ENCODE assay signal across 8 mouse cellular contexts in genomic region chr13:41571368-41572350, GRCm38 (mm10). TPM values are rescaled to one million over a fixed set of nuclear protein-coding genes. Genes with fewer than 3 reads are reported as not detected.
DNase-seq lines count a peak whose midpoint lies in the region; ATAC-seq and TF ChIP-seq lines count a peak whose summit lies in the region.

No protein-coding gene starts in this region.

- ATAC-seq in embryonic facial prominence, embryonic 15.5 days (ENCODE audit: insufficient number of reproducible peaks, low FRiP score, low TSS enrichment, low read depth), result no peak

- no peak overlapping the region for H3K4me3 ChIP-seq in embryonic facial prominence, embryonic 15.5 days (replicated peaks)
- peak overlapping the region; percentile 8; the same call in 1 of the 2 replicates for H3K4me3 ChIP-seq in layer of hippocampus, adult 2 months

- H3K4me1 ChIP-seq in embryonic facial prominence, embryonic 15.5 days, result peaks cover 4% of the 10 kb centered on the region; the same call in 1 of the 2 replicates

- no peaks in the 10 kb centered on the region for H3K27me3 ChIP-seq in embryonic facial prominence, embryonic 15.5 days

- H3K36me3 ChIP-seq in embryonic facial prominence, embryonic 15.5 days, result no peaks in the 10 kb centered on the region

- no peak overlapping the region for H3K9ac ChIP-seq in embryonic facial prominence, embryonic 15.5 days

- DNase-seq in MEL-GATA-1-ER (ENCODE audit: extremely low read depth, low read depth), result peak; percentile 65
- DNase-seq in brain, embryonic 14.5 days (ENCODE audit: low read depth), result peak; percentile 96
- peak; percentile 77 to 89 for DNase-seq in heart, postnatal 14 days
- peak; percentile 91 to 96 for DNase-seq in layer of hippocampus, adult 2 months (ENCODE audit: low spot score in 2 of 2)
- DNase-seq in lung, postnatal 10 days, result peak; percentile 95
- DNase-seq in retina, adult 2 months (ENCODE audit: low read depth, low spot score), result peak; percentile 81
- peak; percentile 70 for DNase-seq in urinary bladder, postnatal 25 days (ENCODE audit: low spot score)

- intact Hi-C loops in heart, postnatal 14 days (cut with DNase I), result loop anchor here (1.0 to 5.0 kb wide), 5 partner anchors 63 to 288 kb away; no protein-coding TSS in a partner anchor

- no peaks in the 10 kb centered on the region for H3K9me3 ChIP-seq in embryonic facial prominence, embryonic 15.5 days (replicated peaks)

- 28% methylated on average over 13 of the region's 13 CpGs for WGBS in embryonic facial prominence, embryonic 15.5 days

- TF ChIP-seq POLR2A in brain, embryonic 14.5 days (IDR thresholded peaks at IDR 0.05; ENCODE audit: borderline replicate concordance, extremely low read depth, insufficient read depth, insufficient read length, poor library complexity, severe bottlenecking), result no peak

- peak; percentile 84 for TF ChIP-seq CTCF in brain, embryonic 14.5 days (IDR thresholded peaks at IDR 0.05; ENCODE audit: borderline replicate concordance, extremely low read depth, insufficient read depth, insufficient read length)
- TF ChIP-seq CTCF in layer of hippocampus, adult 2 months (conservative IDR thresholded peaks at IDR 0.05), result peak; percentile 95

- H3K27ac ChIP-seq in embryonic facial prominence, embryonic 15.5 days (replicated peaks), result no peak overlapping the region
- H3K27ac ChIP-seq in layer of hippocampus, adult 2 months, result no peak overlapping the region

- peak overlapping the region; percentile 30; the same call in 1 of the 2 replicates for H3K4me2 ChIP-seq in embryonic facial prominence, embryonic 15.5 days (replicated peaks)

RNA-seq across cellular contexts. Expression of gene Tmem170b, which starts 34.0 kb away (rescaled TPM):
- 10.8 and 20.4 TPM in 2 replicates for polyA plus RNA-seq in brain, embryonic 14.5 days (2012; rRNA removed)
- polyA plus RNA-seq in embryonic facial prominence, embryonic 15.5 days (2015; fragmentation: Nextera tagmentation; extraction: Ambion mirVana), result 9.8 and 10.1 TPM in 2 replicates
- 10 to 100 TPM; 18.4 to 20.5 TPM for total RNA-seq in heart, postnatal 14 days (2021)
- total RNA-seq in layer of hippocampus, adult 2 months (2021), result 10 to 100 TPM; 88.6 to 91.0 TPM

Comparison
In these comparisons a context has a peak if more than half of its experiments do, and no peak if none do; other contexts are left out.
1. RNA of gene Tmem170b, which starts 34.0 kb away (total RNA-seq): 88.6 to 91.0 TPM in layer of hippocampus, adult 2 months; 18.4 to 20.5 TPM in heart, postnatal 14 days; every median in the first group is over 4 times any median in the second.
2. Peak in every context shown above with its lines, with median percentiles within 50 percentile points of each other: DNase-seq.